Comparison of ENCODE assay signal across 8 mouse cellular contexts in the genomic region with DNA sequence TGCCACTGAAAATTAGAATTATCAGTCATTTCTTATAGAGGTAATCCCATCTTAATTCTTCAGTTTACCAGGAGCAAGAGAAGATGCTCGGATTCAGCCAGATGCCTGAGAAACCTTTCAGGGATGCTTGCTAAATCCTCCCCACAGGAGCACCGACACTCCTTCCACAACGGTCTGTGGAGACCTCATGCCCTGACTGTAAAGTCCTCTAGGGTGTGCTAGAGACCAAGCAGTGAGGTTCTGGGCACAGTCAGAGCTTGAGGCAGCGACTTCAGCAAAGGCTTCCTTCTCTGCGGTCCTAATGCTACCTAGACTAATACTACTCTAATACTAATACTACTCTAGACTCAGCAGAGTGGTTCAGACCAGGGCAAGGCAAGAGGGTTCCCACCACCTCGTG. TPM values are rescaled to one million over a fixed set of nuclear protein-coding genes. Genes with fewer than 3 reads are reported as not detected.
DNase-seq lines count a peak whose midpoint lies in the region; ATAC-seq and TF ChIP-seq lines count a peak whose summit lies in the region.

No protein-coding gene starts in this region.

- H3K4me3 ChIP-seq in spleen, adult 2 months (ENCODE audit: extremely low read depth, insufficient read depth, insufficient read length), result no peak overlapping the region
- no peak overlapping the region for H3K4me3 ChIP-seq in forebrain, postnatal 0 days (ENCODE audit: low read depth, low read length)

- H3K9ac ChIP-seq in forebrain, postnatal 0 days, result no peak overlapping the region

- H3K27me3 ChIP-seq in spleen, adult 2 months (ENCODE audit: control insufficient read depth, insufficient read depth, low read length), result no peaks in the 10 kb centered on the region
- no peaks in the 10 kb centered on the region for H3K27me3 ChIP-seq in forebrain, postnatal 0 days (ENCODE audit: insufficient read depth, low read length)

- no peak for DNase-seq in spleen, adult 2 months (ENCODE audit: low read depth in 1 of 2, low spot score in 2 of 2)
- DNase-seq in spleen, adult 18-20 months, result no peak
- DNase-seq in forebrain, postnatal 0 days, result peak; percentile 59
- DNase-seq in kidney, adult 11 months, result peak; percentile 26
- DNase-seq in left cerebral cortex, postnatal 10 days (ENCODE audit: extremely low spot score in 1 of 2, low spot score in 2 of 2), result peak; percentile 33 to 56
- peak; percentile 15 for DNase-seq in naive thymus-derived CD4-positive, alpha-beta T cell, adult 2 months (ENCODE audit: low read depth)
- no peak for DNase-seq in yolk sac, embryonic 10.5 days (ENCODE audit: low spot score)

- WGBS in spleen, adult 2 months, result 19% methylated on average over 6 of the region's 6 CpGs
- WGBS in forebrain, postnatal 0 days, result 21% methylated on average over 6 of the region's 6 CpGs

- peak; percentile 32; the same call in 1 of the 2 replicates for TF ChIP-seq CTCF in spleen, adult 2 months (IDR thresholded peaks at IDR 0.05; ENCODE audit: extremely low read depth, insufficient read depth, insufficient read length, insufficient replicate concordance)
- peak; percentile 82 for TF ChIP-seq CTCF in forebrain, postnatal 0 days (IDR thresholded peaks at IDR 0.05; ENCODE audit: low read depth)

- H3K27ac ChIP-seq in spleen, adult 2 months (ENCODE audit: insufficient read depth, low read length), result no peak overlapping the region
- H3K27ac ChIP-seq in forebrain, postnatal 0 days (ENCODE audit: low read depth, low read length), result no peak overlapping the region

- ATAC-seq in cerebellum, adult (ENCODE audit: insufficient number of reproducible peaks, low FRiP score, low TSS enrichment), result peak; percentile 94
- peak; percentile 96 for ATAC-seq in forebrain, postnatal 0 days

- no peaks in the 10 kb centered on the region for H3K9me3 ChIP-seq in forebrain, postnatal 0 days (ENCODE audit: low read length)

- intact Hi-C loops in left cerebral cortex, postnatal 10 days (cut with DNase I), result loop anchor here (5.0 kb wide), 2 partner anchors 55 to 175 kb away; a partner anchor contains a TSS

- no peaks in the 10 kb centered on the region for H3K36me3 ChIP-seq in spleen, adult 2 months (ENCODE audit: control insufficient read depth, insufficient read depth, low read length)
- no peaks in the 10 kb centered on the region; the same call in 1 of the 2 replicates for H3K36me3 ChIP-seq in forebrain, postnatal 0 days (ENCODE audit: insufficient read depth)

- TF ChIP-seq POLR2A in spleen, adult 2 months (IDR thresholded peaks at IDR 0.05; ENCODE audit: low read depth, low read length), result no peak

- H3K4me2 ChIP-seq in forebrain, postnatal 0 days (ENCODE audit: low read depth), result no peak overlapping the region

- no peaks in the 10 kb centered on the region for H3K4me1 ChIP-seq in spleen, adult 2 months (ENCODE audit: control insufficient read depth, insufficient read depth, insufficient read length)
- H3K4me1 ChIP-seq in forebrain, postnatal 0 days (ENCODE audit: insufficient read depth), result no peaks in the 10 kb centered on the region

RNA-seq across cellular contexts. Expression of a gene that starts 22.6 kb away (rescaled TPM):
- polyA plus RNA-seq in spleen, adult 2 months (2012; rRNA removed), result not detected in 2 replicates
- not detected in 2 replicates for total RNA-seq in forebrain, postnatal 0 days (2014; rRNA removed)
- not detected in 2 replicates for polyA plus RNA-seq in forebrain, postnatal 0 days (2015; fragmentation: Nextera tagmentation; extraction: Ambion mirVana)
- not detected for total RNA-seq in left cerebral cortex, postnatal 10 days (2021)

RNA-seq across cellular contexts. Expression of a gene that starts 33.7 kb away (rescaled TPM):
- not detected in 2 replicates for polyA plus RNA-seq in spleen, adult 2 months (2012; rRNA removed)
- total RNA-seq in forebrain, postnatal 0 days (2014; rRNA removed), result not detected in 2 replicates
- not detected in 2 replicates for polyA plus RNA-seq in forebrain, postnatal 0 days (2015; fragmentation: Nextera tagmentation; extraction: Ambion mirVana)
- total RNA-seq in left cerebral cortex, postnatal 10 days (2021), result not detected

RNA-seq across cellular contexts. Expression of a gene that starts 45.6 kb away (rescaled TPM):
- polyA plus RNA-seq in spleen, adult 2 months (2012; rRNA removed), result not detected in 2 replicates
- total RNA-seq in forebrain, postnatal 0 days (2014; rRNA removed), result not detected in 2 replicates
- not detected in 2 replicates for polyA plus RNA-seq in forebrain, postnatal 0 days (2015; fragmentation: Nextera tagmentation; extraction: Ambion mirVana)
- total RNA-seq in left cerebral cortex, postnatal 10 days (2021), result not detected

RNA-seq across cellular contexts. Expression of a gene that starts 54.0 kb away (rescaled TPM):
- polyA plus RNA-seq in spleen, adult 2 months (2012; rRNA removed), result not detected in 2 replicates
- total RNA-seq in forebrain, postnatal 0 days (2014; rRNA removed), result not detected in 2 replicates
- not detected in 2 replicates for polyA plus RNA-seq in forebrain, postnatal 0 days (2015; fragmentation: Nextera tagmentation; extraction: Ambion mirVana)
- not detected for total RNA-seq in left cerebral cortex, postnatal 10 days (2021)

RNA-seq across cellular contexts. Expression of a gene that starts 59.7 kb away (rescaled TPM):
- not detected in 2 replicates for polyA plus RNA-seq in spleen, adult 2 months (2012; rRNA removed)
- total RNA-seq in forebrain, postnatal 0 days (2014; rRNA removed), result not detected in 2 replicates
- polyA plus RNA-seq in forebrain, postnatal 0 days (2015; fragmentation: Nextera tagmentation; extraction: Ambion mirVana), result not detected in 2 replicates
- not detected for total RNA-seq in left cerebral cortex, postnatal 10 days (2021)

Comparison
In these comparisons a context has a peak if more than half of its experiments do, and no peak if none do; other contexts are left out.
1. DNase-seq: peak in forebrain, postnatal 0 days (single experiment), kidney, adult 11 months (single experiment), left cerebral cortex, postnatal 10 days (2 of 2) and naive thymus-derived CD4-positive, alpha-beta T cell, adult 2 months (single experiment); none in spleen, adult 2 months (0 of 2), spleen, adult 18-20 months (0 of 2) and yolk sac, embryonic 10.5 days (single experiment).